Mouse (Mus musculus) cerebellum, adult 2 months (tissue): ENCODE data around the gene Krt26.

Experiments
- CTCF ChIP-seq: fragments of 200-500 bp; IDR thresholded peaks from 2 replicates; pipeline ENCODE4 v1.5.1; 2011; ENCODE audit warnings: low read depth, mild to moderate bottlenecking, control low read depth, low read length, moderate library complexity, borderline replicate concordance; ENCODE audit not compliant: insufficient read depth
- POLR2A ChIP-seq: fragments of 200-500 bp; IDR thresholded peaks from 2 replicates; pipeline ENCODE4 v1.6.1; 2011; ENCODE audit warnings: low read length, control low read depth, borderline replicate concordance; ENCODE audit not compliant: insufficient read depth

GRCm38 (mm10) chr11:99333426-99333825, 4.3 kb downstream of the Krt26 start:
- TF ChIP-seq CTCF (no peak), POLR2A (no peak)
